8 mouse cellular contexts compared by ENCODE assay signal in the genomic region with DNA sequence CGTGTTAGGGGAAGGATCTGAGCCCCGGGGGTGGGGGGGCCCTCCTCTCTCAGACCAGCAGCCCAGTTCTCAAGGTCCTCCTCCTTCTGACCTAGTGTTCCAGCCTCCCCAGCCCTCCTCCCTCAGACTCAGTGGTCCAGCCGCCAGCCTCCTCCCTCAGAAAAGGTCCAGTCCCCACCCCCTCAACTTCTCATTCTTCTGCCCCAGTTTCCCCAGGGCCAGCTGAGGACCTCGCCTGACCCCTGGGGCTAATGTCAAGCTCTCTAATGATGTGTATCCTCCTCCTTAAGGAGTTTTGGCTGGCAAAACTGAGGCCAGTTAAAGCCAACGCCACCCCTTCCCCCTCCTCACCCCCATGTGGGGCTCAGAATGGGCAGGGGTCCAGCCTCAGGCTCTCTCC. TPM values are rescaled to one million over a fixed set of nuclear protein-coding genes. Genes with fewer than 3 reads are reported as not detected.
DNase-seq lines count a peak whose midpoint lies in the region; ATAC-seq and TF ChIP-seq lines count a peak whose summit lies in the region.

A gene (minus strand): TSS at position 101 of the 400 bp plus-strand sequence.

- DNase-seq in cerebellum, adult 2 months: no peak
- DNase-seq in cerebellum, postnatal 14 days: no peak
- DNase-seq in left cerebral cortex, postnatal 4 days: no peak
- DNase-seq in testis, postnatal 14 days (ENCODE audit: low spot score): no peak

- H3K4me2 ChIP-seq in limb, embryonic 13.5 days (replicated peaks): peak within 1 kb of the TSS; percentile 57
- H3K4me2 ChIP-seq in stomach, embryonic 16.5 days (ENCODE audit: low read depth, low read length): peak within 1 kb of the TSS; percentile 43

- intact Hi-C loops in left cerebral cortex, postnatal 4 days (cut with DNase I): loop anchor here (10.0 kb wide), 1 partner anchor 58 kb away; no protein-coding TSS in a partner anchor

- peak within 1 kb of the TSS; percentile 51; the same call in 1 of the 2 replicates for H3K9ac ChIP-seq in limb, embryonic 13.5 days
- peak within 1 kb of the TSS; percentile 43 for H3K9ac ChIP-seq in stomach, embryonic 16.5 days (ENCODE audit: low read length)

- H3K27ac ChIP-seq in cerebellum, adult 2 months (ENCODE audit: insufficient read depth, low read length): no peak within 1 kb of the TSS
- H3K27ac ChIP-seq in limb, embryonic 13.5 days: no peak within 1 kb of the TSS
- 0 out of 2 replicates have a peak within 1 kb of the TSS, but pooled peaks have one; percentile 8 for H3K27ac ChIP-seq in stomach, embryonic 16.5 days (ENCODE audit: low read length)

- peaks cover 1% of the 10 kb centered on the region for H3K9me3 ChIP-seq in megakaryocyte, embryonic 14.5 days
- H3K9me3 ChIP-seq in limb, embryonic 13.5 days: no peaks in the 10 kb centered on the region
- no peaks in the 10 kb centered on the region for H3K9me3 ChIP-seq in stomach, embryonic 16.5 days (replicated peaks; ENCODE audit: control insufficient read depth, low read length)

- TF ChIP-seq POLR2A in cerebellum, adult 2 months (IDR thresholded peaks at IDR 0.05; ENCODE audit: borderline replicate concordance, insufficient read depth, low read length): no peak

- H3K4me3 ChIP-seq in cerebellum, adult 2 months (replicated peaks; ENCODE audit: insufficient read depth, low read depth, low read length): peak within 1 kb of the TSS; percentile 13
- H3K4me3 ChIP-seq in megakaryocyte, embryonic 14.5 days (replicated peaks): peak within 1 kb of the TSS; percentile 84
- peak within 1 kb of the TSS; percentile 34 for H3K4me3 ChIP-seq in limb, embryonic 13.5 days
- H3K4me3 ChIP-seq in stomach, embryonic 16.5 days (replicated peaks; ENCODE audit: low read length): peak within 1 kb of the TSS; percentile 26

- no peak for ATAC-seq in megakaryocyte, adult 5-6 weeks (ENCODE audit: poor library complexity, severe bottlenecking)
- no peak for ATAC-seq in limb, embryonic 13.5 days (ENCODE audit: low FRiP score, low read depth)
- ATAC-seq in stomach, embryonic 16.5 days (ENCODE audit: insufficient read depth, low FRiP score): no peak

- 6% methylated on average over 5 of the region's 5 CpGs for WGBS in cerebellum, adult 2 months
- WGBS in limb, embryonic 13.5 days: 12% methylated on average over 5 of the region's 5 CpGs
- WGBS in stomach, embryonic 16.5 days: 5% methylated on average over 5 of the region's 5 CpGs

- TF ChIP-seq CTCF in cerebellum, adult 2 months (IDR thresholded peaks at IDR 0.05; ENCODE audit: borderline replicate concordance, insufficient read depth, low read depth, low read length): no peak

- peaks cover 3% of the 10 kb centered on the region; the same call in 1 of the 2 replicates for H3K4me1 ChIP-seq in cerebellum, adult 2 months (ENCODE audit: control insufficient read depth, insufficient read depth, low read length)
- H3K4me1 ChIP-seq in megakaryocyte, embryonic 14.5 days: peaks cover 48% of the 10 kb centered on the region
- peaks cover 19% of the 10 kb centered on the region for H3K4me1 ChIP-seq in limb, embryonic 13.5 days
- H3K4me1 ChIP-seq in stomach, embryonic 16.5 days (ENCODE audit: control insufficient read depth, insufficient read depth, low read length): peaks cover 8% of the 10 kb centered on the region; the same call in 1 of the 2 replicates

- no peaks in the 10 kb centered on the region for H3K36me3 ChIP-seq in megakaryocyte, embryonic 14.5 days (replicated peaks; ENCODE audit: low read length)
- no peaks in the 10 kb centered on the region for H3K36me3 ChIP-seq in limb, embryonic 13.5 days
- H3K36me3 ChIP-seq in stomach, embryonic 16.5 days (ENCODE audit: control insufficient read depth, insufficient read depth, low read length): no peaks in the 10 kb centered on the region

- peaks cover 9% of the 10 kb centered on the region; the same call in 1 of the 2 replicates for H3K27me3 ChIP-seq in cerebellum, adult 2 months (ENCODE audit: control insufficient read depth, insufficient read depth, low read length)
- peaks cover 38% of the 10 kb centered on the region for H3K27me3 ChIP-seq in megakaryocyte, embryonic 14.5 days (replicated peaks)
- peaks cover 55% of the 10 kb centered on the region for H3K27me3 ChIP-seq in limb, embryonic 13.5 days
- peaks cover 27% of the 10 kb centered on the region for H3K27me3 ChIP-seq in stomach, embryonic 16.5 days (ENCODE audit: control insufficient read depth, insufficient read depth, low read length)

RNA-seq across cellular contexts. Expression of the gene that starts here (rescaled TPM):
- polyA plus RNA-seq in cerebellum, adult 2 months (2012; rRNA removed): 0.43 and 0.67 TPM in 2 replicates
- polyA plus RNA-seq in megakaryocyte, embryonic 14.5 days (2012; ENCODE audit: insufficient read depth, low replicate concordance): 0.28 TPM in 1 of 2 replicates, not detected in the other
- total RNA-seq in megakaryocyte, adult 5-6 weeks (2015): 1.4 and 2.2 TPM in 2 replicates
- 0.26 TPM in 1 of 2 replicates, not detected in the other for total RNA-seq in megakaryocyte, adult 5-6 weeks (2017)
- polyA plus RNA-seq in limb, embryonic 13.5 days (2015; fragmentation: Nextera tagmentation; extraction: Ambion mirVana): not detected in 2 replicates
- polyA plus RNA-seq in stomach, embryonic 16.5 days (2015; fragmentation: Nextera tagmentation; extraction: Ambion mirVana): 19.7 and 34.8 TPM in 2 replicates
- not detected for total RNA-seq in left cerebral cortex, postnatal 4 days (2021)

Comparison
In these comparisons a context has a peak if more than half of its experiments do, and no peak if none do; other contexts are left out.
1. RNA of the gene that starts here (polyA plus RNA-seq): 19.7 to 34.8 TPM in stomach, embryonic 16.5 days; 0.43 to 0.67 TPM in cerebellum, adult 2 months, 0.28 TPM in megakaryocyte, embryonic 14.5 days and not detected in limb, embryonic 13.5 days; every median in the first group is over 10 times any median in the second.
2. H3K4me3 ChIP-seq: peak in every context shown above with its lines; median percentile 84 in megakaryocyte, embryonic 14.5 days; 34 in limb, embryonic 13.5 days; 26 in stomach, embryonic 16.5 days; 13 in cerebellum, adult 2 months.